Mouse (Mus musculus) common myeloid progenitor, adult 5-6 weeks (primary cell): Measurements from ENCODE around the gene Lcor. TPM values are rescaled to one million over a fixed set of nuclear protein-coding genes. Genes with fewer than 3 reads are reported as not detected.

Experiments used
- ATAC-seq: replicated peaks from 2 replicates; pipeline ENCODE4 v1.8.0; 2016; ENCODE audit warnings: low read depth, mild to moderate bottlenecking, moderate TSS enrichment, inconsistent platforms; ENCODE audit not compliant: poor library complexity, severe bottlenecking
- total RNA-seq: library from RNA; stranded (forward); fragments of 200-1000, 187-1606 nt; gene quantifications from 2 replicates; pipeline ENCODE4 v1.2.3, GENCODE M21; 2017

The Lcor gene
- total RNA-seq: 17.8 and 21.1 TPM in 2 replicates

- peak; percentile 70 for ATAC-seq
These were observed at the start of gene Lcor for GRCm38 (mm10) chr19:41482190-41482908. Gene Lcor, plus strand, starts transcription at chr19:41482637.

- ATAC-seq: no peak
These were observed 47.1 kb upstream of the Lcor start for GRCm38 (mm10) chr19:41435366-41435765.

GRCm38 (mm10) chr19:41436461-41436860 is 46.0 kb upstream of the Lcor start:
- ATAC-seq: no peak

DNA sequence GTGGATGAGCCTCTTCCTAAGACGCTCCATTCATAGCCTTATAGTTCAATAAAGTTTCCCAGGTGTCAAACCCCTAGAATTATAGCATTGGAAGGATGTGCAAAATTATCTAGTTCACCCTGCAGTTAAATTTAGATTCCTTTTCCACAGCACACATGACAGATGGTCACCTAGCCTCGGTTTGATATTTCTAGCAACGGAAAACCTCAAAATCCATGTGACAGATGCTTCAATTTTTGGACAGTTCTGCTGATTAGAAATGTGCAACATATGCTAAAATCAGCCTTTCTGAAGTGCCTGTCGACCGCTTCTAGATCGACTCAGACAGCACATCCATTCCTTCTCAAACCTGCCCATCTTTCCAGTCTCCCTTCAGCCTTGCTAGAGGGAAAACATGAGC is 43.5 kb upstream of the Lcor start:
- ATAC-seq: no peak

- no peak for ATAC-seq
These were observed 41.0 kb upstream of the Lcor start for GRCm38 (mm10) chr19:41441446-41441845.

GRCm38 (mm10) chr19:41441911-41442607 is 40.4 kb upstream of the Lcor start:
- peak; percentile 33 for ATAC-seq

GRCm38 (mm10) chr19:41442608-41442969 is 39.8 kb upstream of the Lcor start:
- ATAC-seq: peak; percentile 65

- ATAC-seq: no peak
These were observed 37.9 kb upstream of the Lcor start for GRCm38 (mm10) chr19:41444491-41444890.

DNA sequence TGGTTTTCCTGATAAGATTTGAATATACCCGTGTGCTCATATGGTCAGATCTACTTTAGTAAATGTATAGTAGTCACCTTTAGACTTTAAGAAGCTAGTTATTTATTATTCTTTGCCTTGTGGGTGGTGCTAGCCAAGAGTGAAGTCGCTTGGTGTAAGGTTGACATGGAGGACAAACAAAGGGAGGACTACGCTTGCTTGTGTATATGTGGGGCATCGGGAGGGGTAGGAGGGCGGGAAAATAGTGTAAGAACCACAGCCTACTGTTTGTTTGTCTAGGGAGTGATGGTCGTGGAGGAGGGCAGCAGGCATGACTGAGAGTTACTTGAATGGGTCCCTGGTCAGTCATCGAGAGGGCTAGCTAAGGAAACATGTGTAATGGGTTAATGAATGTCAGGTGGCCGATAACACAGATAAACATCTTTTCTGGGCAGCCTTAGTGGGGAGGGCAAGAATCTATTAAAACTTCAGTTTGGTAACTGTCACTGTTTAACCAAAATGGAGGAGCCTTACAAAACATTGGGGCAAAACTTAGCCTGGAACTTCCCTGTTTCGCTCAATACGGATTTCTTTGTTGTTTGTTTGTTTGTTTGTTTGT is 37.3 kb upstream of the Lcor start:
- ATAC-seq: no peak

DNA sequence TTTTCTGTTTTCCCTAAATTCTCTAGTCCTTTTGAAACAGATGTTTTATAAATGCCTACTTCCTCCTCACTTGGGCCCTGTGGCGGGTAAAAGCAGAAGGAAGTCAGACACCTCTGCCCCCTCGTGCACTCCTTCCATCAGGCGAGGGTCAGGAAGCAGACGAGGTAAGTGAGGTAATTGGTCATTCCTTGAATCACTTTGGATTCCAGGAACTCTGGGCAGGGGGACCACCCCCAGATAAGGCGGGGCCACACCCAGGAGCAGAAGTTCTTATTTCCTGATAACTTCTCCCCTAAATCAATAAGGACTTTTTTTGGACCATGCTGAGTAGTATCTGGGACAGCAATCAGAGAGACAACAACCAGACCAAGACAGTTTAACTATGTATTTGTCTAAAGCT is 36.7 kb upstream of the Lcor start:
- peak; percentile 75 for ATAC-seq

DNA sequence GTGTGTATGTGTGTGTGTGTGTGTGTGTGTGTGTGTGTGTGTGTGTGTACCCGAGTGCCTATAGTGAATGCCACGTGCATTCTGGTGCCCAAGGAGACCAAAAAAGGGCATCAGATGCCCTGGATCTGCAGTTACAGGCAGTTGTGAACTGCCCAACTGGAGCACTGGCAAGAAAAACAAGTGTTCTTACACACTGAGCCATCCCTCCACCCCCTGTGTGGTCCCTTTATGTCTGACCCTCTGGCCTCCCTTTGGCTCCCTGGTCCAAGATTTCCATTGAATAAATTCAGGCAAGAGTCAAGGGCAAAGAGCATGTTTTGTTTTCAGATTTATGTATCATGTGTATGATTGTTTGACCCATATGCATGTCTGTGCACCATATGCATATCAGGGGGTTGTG is 35.3 kb upstream of the Lcor start:
- no peak for ATAC-seq

DNA sequence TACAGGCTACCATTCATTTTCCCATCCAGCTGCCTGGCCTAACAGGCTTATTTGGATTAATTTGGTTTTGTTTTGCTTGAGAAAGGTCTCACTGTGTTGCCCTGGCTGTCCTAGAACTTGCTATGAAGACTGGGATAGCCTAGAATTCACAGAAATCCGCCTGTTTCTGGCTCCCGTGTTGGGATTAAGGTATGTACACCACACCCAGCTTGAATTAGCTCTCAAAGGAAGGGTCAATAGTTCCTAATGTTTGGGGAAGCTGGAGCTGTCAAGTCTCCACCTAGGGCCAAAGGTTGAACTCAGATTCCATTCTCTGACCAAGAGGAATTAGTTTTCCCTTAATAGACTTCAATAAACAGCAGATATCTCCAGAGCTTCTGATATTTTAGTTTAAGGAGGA is 34.7 kb upstream of the Lcor start:
- no peak for ATAC-seq

DNA sequence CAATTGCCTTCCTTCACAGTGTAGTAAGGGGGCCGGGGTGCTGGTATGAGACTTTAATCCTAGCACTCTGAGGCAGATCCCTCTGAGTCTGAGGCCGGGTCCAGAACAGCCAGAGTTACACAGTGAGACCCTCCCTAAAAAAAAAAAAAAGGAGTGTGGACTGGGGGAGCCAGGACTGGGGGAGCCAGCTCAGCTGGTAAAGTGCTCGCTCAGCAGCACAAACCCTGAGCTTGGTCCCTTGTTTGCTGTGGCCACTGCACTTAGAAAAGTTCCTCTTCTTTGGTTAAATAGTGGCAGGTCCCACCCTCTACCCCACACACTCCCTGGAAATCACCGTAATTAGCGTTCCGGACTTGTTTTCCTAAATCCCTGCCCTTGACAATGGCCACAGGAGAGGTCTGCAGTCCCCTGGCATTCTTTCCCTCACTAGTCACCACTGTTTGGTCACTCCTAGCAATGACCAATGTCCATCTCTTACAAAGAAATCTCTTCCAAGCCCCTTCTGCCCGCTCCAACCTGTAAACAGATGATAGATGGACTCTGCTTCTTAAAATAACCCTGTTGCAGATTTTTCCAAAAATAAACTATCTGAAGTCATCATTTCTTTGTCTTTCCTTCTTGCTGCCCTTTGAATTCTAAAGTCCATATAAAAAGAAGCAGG is 32.9 kb upstream of the Lcor start:
- ATAC-seq: no peak

- peak; percentile 46 for ATAC-seq
These were observed 30.3 kb upstream of the Lcor start for GRCm38 (mm10) chr19:41452166-41452565.

- ATAC-seq: no peak
These were observed 27.8 kb upstream of the Lcor start for GRCm38 (mm10) chr19:41454601-41455000.

DNA sequence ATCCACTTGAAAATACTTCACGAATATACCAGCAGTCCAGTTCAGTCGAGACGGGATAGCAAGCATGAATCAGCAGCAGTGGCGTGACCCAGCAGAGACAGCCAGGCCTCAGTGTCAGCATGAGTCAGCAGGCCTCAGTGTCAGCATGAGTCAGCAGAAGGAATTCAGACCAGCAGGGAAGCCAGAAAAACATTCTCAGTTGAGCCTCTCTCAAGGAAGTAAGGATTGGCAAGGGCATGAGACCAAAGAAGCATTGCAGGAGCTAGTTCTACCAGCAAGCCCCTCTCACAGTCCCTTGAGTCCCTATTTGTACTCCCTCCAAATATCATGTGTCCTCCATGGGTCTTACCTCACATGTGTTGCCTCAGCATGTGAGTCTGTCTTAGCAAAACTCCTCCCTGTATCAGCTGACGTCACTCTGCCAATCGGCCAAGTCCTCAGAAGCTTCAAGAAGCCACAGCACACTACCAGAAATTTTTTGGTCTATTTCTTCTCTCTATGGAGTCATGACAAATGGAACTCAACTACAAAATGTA is 27.3 kb upstream of the Lcor start:
- ATAC-seq: peak; percentile 96

DNA sequence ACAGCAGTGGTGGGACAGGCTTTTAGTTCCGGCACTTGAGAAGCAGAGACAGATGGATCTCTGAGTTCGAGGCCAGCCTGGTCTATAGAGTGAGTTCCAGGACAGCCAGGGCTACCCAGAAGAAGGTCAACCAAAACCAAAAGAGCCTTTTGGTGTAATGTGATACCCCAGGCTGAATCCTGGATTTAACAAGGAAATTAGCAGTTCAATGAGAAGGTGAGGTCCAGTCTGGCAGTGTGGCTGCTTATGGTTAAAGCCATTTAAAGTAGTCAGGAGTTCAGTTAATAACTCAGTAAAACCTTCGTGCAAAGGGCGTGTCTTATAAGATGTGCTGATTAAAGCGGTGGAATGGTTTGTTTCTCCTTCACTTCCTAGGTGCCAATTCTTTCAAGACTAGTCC is 25.3 kb upstream of the Lcor start:
- ATAC-seq: no peak

DNA sequence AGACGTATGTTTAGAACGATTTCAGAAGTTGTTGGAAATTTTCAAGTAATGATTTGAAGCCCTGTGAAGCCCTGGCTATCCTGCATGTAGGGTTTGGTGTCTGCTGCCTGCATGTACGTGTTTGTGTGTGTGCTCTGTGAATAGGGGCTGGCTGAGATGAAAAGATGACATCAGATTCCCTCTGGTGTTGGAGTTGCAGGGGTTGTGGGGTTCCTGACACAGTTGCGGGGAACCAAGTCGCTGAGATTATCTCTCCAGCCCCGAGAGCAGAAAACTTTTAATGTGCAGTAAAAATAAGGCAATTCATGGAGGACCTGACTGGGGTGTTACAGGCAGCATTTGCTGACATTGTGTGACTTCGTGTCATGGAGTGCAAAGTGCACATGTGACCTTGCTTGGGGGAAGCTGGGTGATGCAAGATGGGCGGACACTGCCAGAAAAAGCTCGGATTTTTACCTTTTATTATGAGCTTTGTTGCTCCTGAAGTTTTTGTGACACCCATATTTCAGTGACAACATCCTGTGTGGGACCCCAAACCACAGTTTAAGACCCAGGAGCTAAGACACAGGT is 20.2 kb upstream of the Lcor start:
- ATAC-seq: no peak

DNA sequence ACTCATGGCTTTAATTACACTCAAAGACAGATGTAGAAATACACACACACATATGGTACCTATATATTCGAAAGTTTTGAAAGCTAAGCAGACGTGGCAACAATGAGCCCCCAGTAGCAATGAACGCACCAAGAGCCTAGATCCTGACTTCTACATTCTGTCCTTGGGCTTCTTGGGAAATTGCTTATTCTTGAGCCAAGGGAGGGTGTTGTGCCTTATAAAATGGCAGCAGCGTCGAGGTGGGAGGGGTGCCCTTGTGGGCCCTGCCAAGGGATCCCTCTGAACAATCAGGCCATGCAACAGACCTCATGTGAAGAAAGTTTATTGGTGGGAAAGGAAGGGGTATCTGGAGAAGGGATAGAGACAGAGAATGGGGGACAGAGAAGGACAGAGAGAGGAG is 18.6 kb upstream of the Lcor start:
- no peak for ATAC-seq

DNA sequence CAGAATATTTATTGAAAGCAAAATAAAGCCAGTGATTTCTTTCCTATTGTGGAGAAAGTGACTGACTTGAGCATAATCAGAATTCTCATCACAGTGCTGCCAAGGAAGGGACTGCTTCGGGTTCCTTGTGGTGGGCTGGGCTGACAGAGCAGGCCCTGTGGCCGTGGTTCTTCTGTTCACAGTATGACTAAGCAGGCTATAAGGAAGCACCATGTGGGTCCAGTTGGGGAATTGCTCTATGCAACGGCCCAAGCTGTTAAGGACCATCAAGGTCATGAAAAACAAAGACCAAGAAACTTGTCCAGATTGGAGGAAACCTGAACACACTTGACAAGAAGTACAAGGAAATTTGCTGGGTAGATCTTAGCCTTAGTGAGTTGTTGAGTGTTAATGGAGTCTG is 16.0 kb upstream of the Lcor start:
- ATAC-seq: no peak
